Mouse (Mus musculus) thymus, adult 2 months (tissue): ENCODE data around the gene Rerg. TPM values are rescaled to one million over a fixed set of nuclear protein-coding genes. Genes with fewer than 3 reads are reported as not detected.

Experiments used
- DNase-seq: peaks from one replicate; pipeline ENCODE4 v3.0.0; 2021
- H3K27ac ChIP-seq: fragments of 200-500 bp; 2 replicates; pipeline ENCODE4 v1.5.1; 2012; ENCODE audit warnings: low read length, control low read depth; ENCODE audit not compliant: control insufficient read depth, insufficient read depth
- H3K27me3 ChIP-seq: fragments of 200-500 bp; 2 replicates; pipeline ENCODE4 v1.6.1; 2012; ENCODE audit warnings: mild to moderate bottlenecking, low read length, moderate library complexity, mixed read lengths; ENCODE audit not compliant: control insufficient read depth, insufficient read depth
- H3K36me3 ChIP-seq: fragments of 200-500 bp; 2 replicates; pipeline ENCODE4 v1.6.1; 2012; ENCODE audit warnings: mild to moderate bottlenecking, low read length, moderate library complexity; ENCODE audit not compliant: control insufficient read depth, insufficient read depth
- H3K4me1 ChIP-seq: fragments of 200-500 bp; replicated peaks from 2 replicates; pipeline ENCODE4 v1.6.1; 2012; ENCODE audit warnings: low read length; ENCODE audit not compliant: control insufficient read depth, insufficient read depth
- H3K4me3 ChIP-seq: fragments of 200-500 bp; 2 replicates; pipeline ENCODE4 v1.5.1; 2012; ENCODE audit warnings: mild to moderate bottlenecking, low read length, control low read depth, moderate library complexity; ENCODE audit not compliant: control insufficient read depth, insufficient read depth
- CTCF ChIP-seq: fragments of 200-500 bp; IDR thresholded peaks from 2 replicates; pipeline ENCODE4 v1.5.1; 2012; ENCODE audit warnings: mild to moderate bottlenecking, control low read depth, low read length, moderate library complexity, borderline replicate concordance; ENCODE audit not compliant: control insufficient read depth, poor library complexity, insufficient read depth; ENCODE audit errors: extremely low read depth
- POLR2A ChIP-seq: fragments of 200-500 bp; IDR thresholded peaks from 2 replicates; pipeline ENCODE4 v1.6.1; 2012; ENCODE audit warnings: mild to moderate bottlenecking, low read length, control low read depth, moderate library complexity; ENCODE audit not compliant: control insufficient read depth, poor library complexity, insufficient read depth; ENCODE audit errors: extremely low read depth
- WGBS: fragments of 180-500 bp; shearing (Covaris S2); methylation state at CpG from one replicate; pipeline ENCODE4 v1.1.7; 2018; 5-methylcytosine and 5-hydroxymethylcytosine counted together
- polyA plus RNA-seq: library from polyadenylated mRNA; depleted of rRNA; stranded (reverse); fragments of >200 nt; gene quantifications from 2 replicates; pipeline ENCODE4 v1.2.3, GENCODE M21; 2012

Gene Rerg
- polyA plus RNA-seq, 1 experiment: 0.49 TPM

DNA sequence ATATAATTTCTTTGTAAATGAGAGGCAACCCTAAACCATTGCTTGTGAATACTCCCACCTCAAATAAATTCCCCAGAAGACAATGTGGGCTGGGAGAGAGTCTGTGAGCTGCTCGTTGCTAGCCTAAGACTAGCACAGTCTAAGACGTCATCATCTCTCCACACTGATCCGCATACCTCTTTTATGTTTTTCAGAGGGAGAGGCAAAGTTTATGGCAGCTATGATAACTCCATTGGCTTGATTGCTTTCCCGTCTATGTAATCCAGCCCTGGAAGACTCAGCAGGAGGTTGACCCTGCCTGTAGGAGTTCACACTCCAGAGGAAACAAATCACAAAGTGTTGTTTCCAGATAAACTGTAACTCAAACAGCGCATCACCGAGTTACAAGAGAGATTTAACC, 38.9 kb downstream of the Rerg start:
- WGBS: 95% methylated on average over 6 of the region's 6 CpGs
- Histone ChIP-seq H3K27ac (no peak overlapping the region), H3K4me3 (no peak overlapping the region), H3K27me3 (no peaks in the 10 kb centered on the region), H3K36me3 (no peaks in the 10 kb centered on the region), H3K4me1 (no peaks in the 10 kb centered on the region)
- no peak for TF ChIP-seq CTCF
- no peak for TF ChIP-seq POLR2A
- no peak for DNase-seq

DNA sequence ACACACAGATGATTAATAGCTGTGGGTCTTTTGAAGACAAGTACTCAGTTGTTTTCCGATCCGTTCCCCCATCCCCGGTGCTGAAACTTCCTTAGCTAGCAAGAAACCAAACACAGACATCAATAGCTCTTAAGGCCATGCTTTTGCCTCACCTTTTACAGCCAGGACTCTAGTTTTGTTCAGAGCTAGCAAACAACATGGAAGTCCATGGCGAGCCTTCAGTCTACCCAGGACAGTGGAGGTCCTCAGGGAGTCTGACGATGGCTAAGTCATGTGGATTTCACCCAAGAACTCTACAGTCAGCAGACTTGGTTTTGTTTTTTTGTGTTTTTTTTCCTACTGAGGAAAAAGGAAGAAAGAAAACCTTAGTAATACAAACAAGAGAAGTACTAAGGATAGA, 43.4 kb downstream of the Rerg start:
- WGBS: 76% methylated on average over 5 of the region's 5 CpGs
- TF ChIP-seq POLR2A: no peak
- no peak for TF ChIP-seq CTCF

GRCm38 (mm10) chr6:137126224-137126623, 44.1 kb downstream of the Rerg start:
- DNase-seq: no peak
- no peak overlapping the region for H3K27ac ChIP-seq
- no peaks in the 10 kb centered on the region for H3K4me1 ChIP-seq
- H3K4me3 ChIP-seq: no peak overlapping the region
- WGBS: 39% methylated on average over 2 of the region's 2 CpGs
- H3K36me3 ChIP-seq: no peaks in the 10 kb centered on the region
- no peak for TF ChIP-seq POLR2A
- TF ChIP-seq CTCF: no peak
- no peaks in the 10 kb centered on the region for H3K27me3 ChIP-seq

More for the DNA sequence above, 43.4 kb downstream of the Rerg start:
- H3K27ac ChIP-seq: no peak overlapping the region
- H3K4me3 ChIP-seq: no peak overlapping the region
- H3K4me1 ChIP-seq: no peaks in the 10 kb centered on the region
- H3K27me3 ChIP-seq: no peaks in the 10 kb centered on the region
- H3K36me3 ChIP-seq: no peaks in the 10 kb centered on the region
- DNase-seq: no peak

- Histone ChIP-seq H3K27ac (no peak overlapping the region), H3K27me3 (no peaks in the 10 kb centered on the region), H3K36me3 (no peaks in the 10 kb centered on the region), H3K4me3 (no peak overlapping the region), H3K4me1 (no peaks in the 10 kb centered on the region)
- TF ChIP-seq CTCF (no peak), POLR2A (no peak)
- 34% methylated on average over 9 of the region's 9 CpGs for WGBS
- DNase-seq: no peak
Observed at GRCm38 (mm10) chr6:137125433-137125832, 44.9 kb downstream of the Rerg start.

GRCm38 (mm10) chr6:137125006-137125405, 45.3 kb downstream of the Rerg start:
- WGBS: 72% methylated on average over 3 of the region's 3 CpGs
- TF ChIP-seq POLR2A (no peak), CTCF (no peak)
- no peaks in the 10 kb centered on the region for H3K36me3 ChIP-seq
- H3K27ac ChIP-seq: no peak overlapping the region
- H3K4me1 ChIP-seq: no peaks in the 10 kb centered on the region
- no peak for DNase-seq
- no peaks in the 10 kb centered on the region for H3K27me3 ChIP-seq
- no peak overlapping the region for H3K4me3 ChIP-seq

- DNase-seq: no peak
- no peaks in the 10 kb centered on the region for H3K4me1 ChIP-seq
- no peak overlapping the region for H3K27ac ChIP-seq
- H3K27me3 ChIP-seq: no peaks in the 10 kb centered on the region
- no peaks in the 10 kb centered on the region for H3K36me3 ChIP-seq
- WGBS: 91% methylated on average over 1 of the region's 1 CpGs
- no peak overlapping the region for H3K4me3 ChIP-seq
- TF ChIP-seq POLR2A (no peak), CTCF (no peak)
Observed at GRCm38 (mm10) chr6:137116849-137117473, 53.3 kb downstream of the Rerg start.

DNA sequence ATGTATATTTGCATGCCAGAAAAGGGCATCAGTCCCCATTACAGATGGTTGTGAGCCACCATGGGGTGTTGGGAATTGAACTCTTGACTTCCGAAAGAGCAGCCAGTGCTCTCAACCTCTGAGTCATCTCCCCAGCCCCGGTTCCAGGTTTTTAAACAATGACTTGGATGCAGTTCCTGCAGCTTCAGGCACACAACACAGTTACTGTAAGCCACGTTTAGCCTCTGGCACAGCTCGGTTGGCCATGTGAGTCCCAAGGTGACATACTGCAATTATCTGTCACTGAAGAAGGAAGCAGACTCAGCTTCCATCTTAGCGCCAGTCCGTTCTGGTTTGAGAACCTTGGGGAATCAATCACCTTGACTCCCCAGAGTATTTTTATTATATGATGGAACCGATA, 55.4 kb downstream of the Rerg start:
- no peak for TF ChIP-seq CTCF
- no peak for TF ChIP-seq POLR2A
- no peak overlapping the region for H3K27ac ChIP-seq
- 88% methylated on average over 7 of the region's 7 CpGs for whole genome bisulfite sequencing
- no peak for DNase-seq
- H3K4me3 ChIP-seq: no peak overlapping the region
- no peaks in the 10 kb centered on the region for H3K27me3 ChIP-seq
- H3K36me3 ChIP-seq: no peaks in the 10 kb centered on the region
- H3K4me1 ChIP-seq: no peaks in the 10 kb centered on the region
